Mouse (Mus musculus) kidney, adult 9 months (tissue): ENCODE results near the gene Lpar3.
A peak's percentile ranks its signal among the peaks of the same experiment; 100 is the strongest.
"Not testable (repeated sequence)": the region's sequence is repeated elsewhere in the genome, so short reads cannot be mapped to it uniquely, and the experiment has no call there.

Source experiments
- DNase-seq: peaks from one replicate; pipeline ENCODE4 v3.0.0; 2022

The Lpar3 gene

GRCm38 (mm10) chr3:146220776-146221486 is at the start of gene Lpar3:
Lpar3 (plus strand) TSS chr3:146220963.
- peak; percentile 90 for DNase-seq

- DNase-seq, result no peak
Measured at GRCm38 (mm10) chr3:146173030-146173429, 47.7 kb upstream of the Lpar3 start.

GRCm38 (mm10) chr3:146174215-146174614 is 46.5 kb upstream of the Lpar3 start:
- DNase-seq, result peak; percentile 32

- no peak for DNase-seq
Measured at GRCm38 (mm10) chr3:146177295-146177694, 43.5 kb upstream of the Lpar3 start.

GRCm38 (mm10) chr3:146177748-146178582 is 42.8 kb upstream of the Lpar3 start:
- peak; percentile 80 for DNase-seq

- DNase-seq, result no peak
Measured at GRCm38 (mm10) chr3:146180341-146180740, 40.4 kb upstream of the Lpar3 start.

GRCm38 (mm10) chr3:146180986-146181385 is 39.8 kb upstream of the Lpar3 start:
- peak; percentile 71 for DNase-seq

GRCm38 (mm10) chr3:146184992-146185657 is 35.6 kb upstream of the Lpar3 start:
- peak; percentile 79 for DNase-seq

- no peak for DNase-seq
Measured at GRCm38 (mm10) chr3:146186033-146186432, 34.7 kb upstream of the Lpar3 start.

- DNase-seq, result no peak
Measured at GRCm38 (mm10) chr3:146189933-146190332, 30.8 kb upstream of the Lpar3 start.

GRCm38 (mm10) chr3:146192507-146192906 is 28.3 kb upstream of the Lpar3 start:
- no peak for DNase-seq

GRCm38 (mm10) chr3:146195153-146195552 is 25.6 kb upstream of the Lpar3 start:
- no peak for DNase-seq

GRCm38 (mm10) chr3:146196301-146196700 is 24.5 kb upstream of the Lpar3 start:
- no peak for DNase-seq

GRCm38 (mm10) chr3:146196780-146197743 is 23.7 kb upstream of the Lpar3 start:
- DNase-seq, result peak; percentile 80

- DNase-seq, result no peak
Measured at GRCm38 (mm10) chr3:146197785-146198184, 23.0 kb upstream of the Lpar3 start.

- no peak for DNase-seq
Measured at GRCm38 (mm10) chr3:146198803-146199481, 21.8 kb upstream of the Lpar3 start.

- DNase-seq, result no peak
Measured at GRCm38 (mm10) chr3:146199486-146199885, 21.3 kb upstream of the Lpar3 start.

- no peak for DNase-seq
Measured at GRCm38 (mm10) chr3:146204375-146204774, 16.4 kb upstream of the Lpar3 start.

GRCm38 (mm10) chr3:146205305-146205704 is 15.5 kb upstream of the Lpar3 start:
- no peak for DNase-seq

- no peak for DNase-seq
Measured at GRCm38 (mm10) chr3:146206635-146207034, 14.1 kb upstream of the Lpar3 start.

- no peak for DNase-seq
Measured at GRCm38 (mm10) chr3:146207440-146207839, 13.3 kb upstream of the Lpar3 start.

GRCm38 (mm10) chr3:146209759-146210158 is 11.0 kb upstream of the Lpar3 start:
- DNase-seq, result not testable (repeated sequence)
